Mouse (Mus musculus) gastrocnemius, adult 18-20 months (tissue): ENCODE measurements at regions not wholly inside any gene's neighbourhood (a gene's known extent, or its start where the extent isn't known, plus 50 kb on each side); places are given as distances from the start of the nearest gene placed in this dataset.
"Not testable (repeated sequence)": the region's sequence is repeated elsewhere in the genome, so short reads cannot be mapped to it uniquely, and the experiment has no call there.

Experiments
- DNase-seq: peaks from one replicate; pipeline ENCODE4 v3.0.0; 2021; ENCODE audit warnings: low spot score

GRCm38 (mm10) chr12:77852595-77853577, 341.2 kb upstream of the Gm6657 start:
- DNase-seq = no peak

DNA sequence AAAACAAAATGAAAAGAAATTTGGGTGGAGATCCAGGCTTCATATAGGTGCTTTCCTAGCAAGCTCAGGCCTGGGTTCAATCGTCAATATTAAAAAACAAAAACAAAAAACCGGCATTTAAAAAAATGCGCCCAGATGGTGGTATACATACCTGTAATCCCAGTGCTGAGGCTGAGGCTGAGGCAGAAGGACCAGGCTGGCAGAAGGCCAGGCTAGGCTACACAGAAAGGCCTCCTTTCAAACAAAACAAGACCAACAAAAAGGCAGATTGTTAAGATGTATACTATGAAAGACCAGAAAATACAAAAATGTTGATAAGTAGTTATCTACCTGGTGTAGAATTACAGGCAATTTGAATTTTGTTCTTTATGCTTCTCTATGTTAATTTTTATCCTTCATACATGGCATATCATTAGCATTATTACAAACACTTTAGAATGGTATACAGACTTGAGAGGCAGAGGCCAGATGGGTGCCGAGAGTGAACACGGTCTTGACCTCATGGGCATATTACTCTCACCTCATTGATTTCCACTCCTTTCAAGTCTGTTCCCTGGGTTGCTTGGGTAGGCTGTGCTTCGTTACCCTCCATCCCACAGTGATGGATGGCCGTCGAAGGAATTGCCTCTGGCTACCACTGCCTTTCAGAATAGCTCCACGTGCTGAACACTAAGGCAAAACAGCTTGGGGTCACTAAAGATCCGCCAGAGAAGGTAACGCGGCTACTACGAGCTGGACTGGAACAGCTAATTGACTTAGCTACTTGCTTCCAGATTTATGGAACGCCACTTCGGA, 339.6 kb upstream of the Gm6657 start:
- no peak for DNase-seq

- DNase-seq = no peak
Measured at GRCm38 (mm10) chr12:77855796-77856195, 338.2 kb upstream of the Gm6657 start.

DNA sequence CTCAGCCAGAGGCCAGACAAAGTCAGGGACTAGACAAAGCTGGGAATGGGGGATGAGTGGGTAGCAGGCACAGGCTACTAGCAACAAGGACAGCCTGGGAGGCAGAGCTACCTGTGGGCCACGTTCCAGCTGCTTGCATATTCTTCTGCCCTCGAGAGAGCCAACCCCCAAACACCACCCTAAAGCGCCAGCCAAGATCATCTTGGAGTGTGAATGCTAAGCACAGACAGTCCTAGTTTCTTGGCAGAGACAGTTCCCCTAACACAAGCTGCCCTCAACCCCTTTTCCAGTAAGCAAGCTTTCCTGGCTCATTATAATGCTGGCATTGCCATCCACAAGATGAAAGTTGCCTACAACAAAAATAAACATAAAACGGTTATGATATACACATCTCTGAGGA, 336.8 kb upstream of the Gm6657 start:
- DNase-seq = no peak

GRCm38 (mm10) chr12:77860769-77861557, 333.1 kb upstream of the Gm6657 start:
- no peak for DNase-seq

DNA sequence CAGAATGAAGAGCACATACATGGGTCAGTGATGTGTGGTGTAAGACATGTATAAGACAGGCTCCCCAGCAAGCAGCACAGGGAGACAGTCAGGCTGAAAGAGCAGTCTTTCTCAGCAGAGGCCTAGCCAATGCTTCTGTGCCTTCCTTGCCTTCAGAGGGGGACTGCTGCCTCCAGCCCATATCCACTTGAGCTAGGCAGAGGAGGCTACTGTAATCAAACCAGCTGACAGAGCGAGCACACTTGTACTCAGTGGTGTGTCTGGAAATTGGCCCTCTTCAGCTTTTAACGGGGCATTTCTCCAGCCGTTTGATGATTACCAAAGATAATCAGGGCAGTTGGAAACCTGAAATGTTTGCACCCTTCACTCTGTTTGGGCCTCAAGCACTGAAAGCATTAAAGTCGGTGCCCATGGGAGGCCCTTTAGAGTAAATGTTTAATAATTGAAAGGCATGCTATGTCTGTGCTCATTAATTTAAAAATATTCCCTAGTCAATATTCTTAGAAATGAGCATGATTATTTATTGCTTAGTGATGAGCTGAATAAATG, 326.0 kb upstream of the Gm6657 start:
- DNase-seq = no peak

- DNase-seq = peak; percentile 17
Measured at GRCm38 (mm10) chr12:77869296-77869695, 324.7 kb upstream of the Gm6657 start.

GRCm38 (mm10) chr12:77887335-77887734, 306.7 kb upstream of the Gm6657 start:
- no peak for DNase-seq

DNA sequence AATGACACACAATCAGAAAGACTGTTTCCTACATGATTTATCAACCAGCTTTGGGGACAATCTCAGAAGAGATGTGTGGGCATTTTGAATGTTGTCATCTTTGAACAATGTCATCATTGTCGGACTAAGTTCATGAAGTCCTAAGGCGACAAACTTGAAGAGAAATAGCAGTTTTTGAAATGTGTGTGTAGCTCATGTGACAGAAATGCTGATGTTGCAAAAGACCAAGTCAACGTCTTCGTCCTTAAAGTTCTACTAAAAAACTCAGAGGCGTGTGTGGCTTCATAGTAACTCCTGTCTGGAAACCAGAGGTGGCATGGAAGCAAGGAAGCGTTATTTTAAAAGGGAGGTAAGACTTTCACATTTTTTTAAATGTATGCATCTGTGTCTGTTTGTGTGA, 302.6 kb upstream of the Gm6657 start:
- DNase-seq = no peak

DNA sequence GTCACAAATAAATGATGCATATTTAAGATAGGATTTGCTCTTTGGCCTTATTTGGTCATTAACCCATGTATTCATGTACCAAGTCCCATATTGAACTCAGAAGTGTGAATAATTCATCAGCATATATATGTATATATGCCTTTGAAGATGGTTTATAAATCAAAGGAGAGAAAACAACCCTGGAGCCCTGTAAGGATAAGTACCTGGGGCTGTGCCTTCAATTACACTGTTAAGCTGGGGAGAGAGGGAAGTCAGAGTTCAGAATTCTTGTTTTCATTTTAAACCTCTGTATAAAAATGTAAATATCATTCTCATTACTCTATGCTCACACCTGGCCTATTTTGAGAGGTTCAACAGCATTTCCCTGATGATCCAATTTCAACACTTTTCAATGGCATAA, 299.8 kb upstream of the Gm6657 start:
- no peak for DNase-seq

DNA sequence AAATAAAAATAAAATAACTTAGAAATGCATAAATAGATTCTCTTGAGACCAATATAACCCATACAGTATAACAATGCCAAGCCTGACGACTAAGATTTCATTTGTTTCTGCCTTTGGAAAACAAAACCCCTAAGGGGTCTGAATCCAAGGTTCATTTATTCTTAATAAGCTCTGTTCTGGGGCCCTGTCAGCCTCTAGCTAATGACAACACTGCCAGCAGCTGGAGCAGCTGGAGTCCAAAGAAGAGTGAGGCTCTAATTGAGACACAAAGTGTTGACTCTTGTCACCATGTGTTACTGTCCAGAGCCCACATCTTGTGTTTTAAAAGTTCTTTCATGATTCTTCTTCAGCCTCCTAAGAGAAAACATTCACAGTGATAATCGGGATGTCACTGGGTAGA, 298.5 kb upstream of the Gm6657 start:
- DNase-seq = no peak

DNA sequence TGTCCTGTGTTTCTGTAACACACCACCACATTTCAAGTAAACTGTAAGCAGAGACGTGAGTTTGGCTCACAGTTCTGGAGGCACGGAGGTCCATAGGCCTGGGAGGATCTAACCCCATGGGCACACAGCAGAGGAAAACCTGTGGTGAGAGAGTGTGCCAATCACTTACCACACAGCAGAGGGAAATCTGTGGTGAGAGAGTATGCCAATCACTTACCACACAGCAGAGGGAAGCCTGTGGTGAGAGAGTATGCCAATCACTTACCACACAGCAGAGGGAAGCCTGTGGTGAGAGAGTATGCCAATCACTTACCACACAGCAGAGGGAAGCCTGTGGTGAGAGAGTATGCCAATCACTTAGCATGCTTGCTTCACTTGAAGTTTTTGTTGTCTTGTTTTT, 295.1 kb upstream of the Gm6657 start:
- not testable (repeated sequence) for DNase-seq

GRCm38 (mm10) chr12:77901254-77901653, 292.8 kb upstream of the Gm6657 start:
- DNase-seq = no peak

DNA sequence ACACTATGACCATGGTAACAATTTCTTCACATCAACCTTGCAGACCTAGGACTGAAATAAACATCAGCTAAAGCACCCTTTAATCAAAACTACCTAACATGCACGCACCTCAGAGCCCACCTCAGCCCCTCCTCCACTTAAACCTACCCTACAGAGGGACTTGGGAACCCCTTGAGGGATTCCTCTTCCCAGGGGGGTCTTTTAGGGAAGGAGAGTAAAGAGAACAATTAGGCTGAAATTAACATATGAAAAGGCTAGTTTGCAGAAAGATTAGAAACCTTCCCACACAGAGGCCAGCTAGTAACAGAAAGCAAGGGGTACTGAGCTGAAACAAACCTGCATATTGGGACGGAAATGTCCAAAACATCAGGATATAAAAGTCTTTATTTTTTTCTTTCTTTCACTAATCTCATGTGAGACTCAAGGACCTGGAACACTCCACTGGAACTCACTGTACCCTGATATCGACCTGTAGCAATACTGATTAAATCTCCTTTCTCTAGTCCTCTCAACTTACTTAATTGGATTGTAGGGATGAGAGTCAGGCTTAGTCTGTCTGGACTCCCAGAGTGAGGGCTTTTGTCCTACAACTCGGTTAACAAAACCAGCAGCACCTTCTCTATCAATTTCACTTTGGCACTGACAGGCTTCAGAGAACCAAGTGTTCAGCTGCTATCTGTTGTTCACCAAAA, 281.0 kb upstream of the Gm6657 start:
- no peak for DNase-seq

DNA sequence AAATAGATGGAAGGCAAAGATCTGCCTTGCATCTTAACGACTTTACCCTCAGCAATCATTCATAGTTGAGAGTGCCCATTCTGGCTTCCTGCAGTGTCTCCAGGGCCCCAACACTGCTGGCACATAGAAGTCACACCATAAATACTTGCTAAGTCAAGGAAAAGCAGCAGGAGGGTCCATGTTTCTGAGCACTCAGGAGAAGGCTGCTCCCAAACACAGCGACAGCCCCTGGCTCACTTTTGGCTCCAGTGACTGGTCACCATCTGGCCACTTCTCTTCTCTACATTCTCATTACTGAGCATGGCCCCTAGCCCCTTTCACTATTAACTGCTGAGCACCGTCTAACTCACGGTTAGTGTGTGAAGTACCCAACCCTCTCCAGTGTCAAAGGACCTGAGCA, 265.3 kb upstream of the Gm6657 start:
- no peak for DNase-seq

- no peak for DNase-seq
Measured at GRCm38 (mm10) chr12:77929571-77929970, 264.5 kb upstream of the Gm6657 start.

DNA sequence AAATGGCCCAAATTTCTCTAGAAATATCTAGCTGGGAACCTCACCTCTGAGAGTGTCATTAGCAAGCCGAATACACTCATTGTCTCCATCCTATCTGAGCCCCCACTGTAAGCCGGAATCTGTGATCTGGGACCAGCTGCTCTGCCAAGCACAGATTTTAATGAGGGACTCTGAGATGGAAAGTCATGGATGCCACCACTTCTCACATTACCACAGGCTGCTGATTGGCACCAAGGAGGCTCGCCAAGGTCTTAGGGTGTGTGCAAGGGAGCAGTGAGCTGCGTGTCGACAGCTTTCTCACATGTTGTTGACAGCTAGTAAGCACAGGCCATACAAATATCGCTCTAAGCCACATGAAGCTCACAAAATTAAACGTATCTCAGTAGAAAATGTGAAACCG, 250.1 kb upstream of the Gm6657 start:
- no peak for DNase-seq

DNA sequence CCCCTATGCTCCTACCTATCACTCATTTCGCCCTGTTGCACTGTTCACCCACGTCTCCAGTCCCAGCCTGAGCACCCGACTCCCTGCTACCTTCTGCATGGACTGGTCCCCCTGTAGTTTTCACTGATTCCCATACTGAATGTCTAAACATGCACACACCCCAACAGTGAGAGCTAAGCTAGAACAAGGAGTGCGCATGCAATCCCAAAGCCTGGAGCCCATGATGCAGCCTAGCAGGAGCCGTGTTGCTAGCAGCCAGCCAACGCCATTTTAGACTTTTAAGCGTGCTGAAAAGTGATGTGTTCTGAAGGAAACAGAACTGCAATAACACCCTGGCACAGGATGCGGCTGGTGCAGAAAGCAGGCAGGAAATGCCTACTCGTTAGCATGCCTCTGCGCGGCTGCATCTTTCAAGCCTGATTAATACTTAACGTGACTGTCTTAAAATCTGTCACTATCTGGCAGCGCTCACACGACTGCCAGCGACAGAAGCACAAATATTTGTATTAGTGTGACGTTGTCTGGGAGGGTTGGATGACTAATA, 244.5 kb upstream of the Gm6657 start:
- no peak for DNase-seq

DNA sequence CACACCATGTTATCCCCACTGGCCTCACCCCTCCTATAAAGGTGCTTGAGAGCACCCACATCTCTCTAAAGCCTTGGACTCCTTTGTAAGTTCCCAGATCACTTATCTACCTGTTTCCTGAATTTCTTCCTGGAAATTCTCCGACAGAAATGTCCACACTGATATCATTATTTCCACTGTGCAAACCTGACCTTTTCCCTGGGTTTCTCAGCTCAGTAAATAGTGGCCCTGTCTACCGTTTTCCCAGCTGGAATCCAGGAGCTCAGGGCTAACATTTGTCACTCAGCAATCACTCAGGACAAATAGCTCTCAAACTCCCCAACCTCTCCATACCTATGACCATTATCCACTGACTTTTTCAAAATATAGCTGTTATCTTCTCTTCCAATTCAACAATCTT, 241.6 kb upstream of the Gm6657 start:
- DNase-seq = no peak

DNA sequence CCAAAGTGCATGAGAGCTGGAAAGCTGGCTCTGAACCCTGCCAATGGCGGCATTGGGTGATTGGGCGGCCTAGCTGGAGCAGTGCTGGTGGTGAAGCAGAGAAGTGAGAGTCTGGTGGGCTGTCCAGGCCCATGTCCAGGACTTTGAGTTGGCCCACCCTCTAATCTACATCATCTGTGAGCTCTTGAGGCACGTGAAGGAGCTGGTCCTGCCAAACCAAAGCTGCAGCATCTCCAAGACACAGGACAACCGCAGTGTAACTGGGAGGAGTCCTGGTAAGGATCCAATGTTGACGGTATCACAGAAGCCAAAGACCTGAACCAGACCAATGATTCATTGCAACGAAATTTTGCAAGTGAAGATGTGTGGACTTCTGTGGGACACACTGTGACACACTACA, 231.4 kb upstream of the Gm6657 start:
- peak; percentile 26 for DNase-seq

DNA sequence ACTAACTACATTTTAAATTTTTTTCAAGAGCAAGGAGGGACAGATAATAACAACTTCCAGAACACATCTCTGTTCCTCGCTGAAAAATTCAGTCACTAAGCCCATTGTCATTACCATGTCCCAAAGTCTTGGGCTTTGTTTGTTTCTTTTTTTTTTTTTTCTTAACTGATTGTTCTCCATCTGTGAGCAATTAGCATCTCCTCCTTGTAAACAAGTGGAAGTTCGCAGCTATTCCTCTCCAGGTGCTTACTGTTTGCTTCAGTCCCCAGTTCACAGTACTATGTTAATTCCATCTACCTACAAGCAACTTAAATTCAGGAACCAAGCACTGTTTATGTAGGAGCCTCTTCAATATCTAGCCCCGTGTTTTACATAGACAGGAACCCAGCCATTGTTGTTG, 225.5 kb upstream of the Gm6657 start:
- DNase-seq = no peak
